Mouse (Mus musculus): ENCODE results near the gene Slc7a15. TPM values are rescaled to one million over a fixed set of nuclear protein-coding genes. Genes with fewer than 3 reads are reported as not detected.
A peak's percentile ranks its signal among the peaks of the same experiment; 100 is the strongest.
"Not testable (repeated sequence)": the region's sequence is repeated elsewhere in the genome, so short reads cannot be mapped to it uniquely, and the experiment has no call there.

Gene Slc7a15
- not detected in 2 replicates for total RNA-seq (2017)

DNA sequence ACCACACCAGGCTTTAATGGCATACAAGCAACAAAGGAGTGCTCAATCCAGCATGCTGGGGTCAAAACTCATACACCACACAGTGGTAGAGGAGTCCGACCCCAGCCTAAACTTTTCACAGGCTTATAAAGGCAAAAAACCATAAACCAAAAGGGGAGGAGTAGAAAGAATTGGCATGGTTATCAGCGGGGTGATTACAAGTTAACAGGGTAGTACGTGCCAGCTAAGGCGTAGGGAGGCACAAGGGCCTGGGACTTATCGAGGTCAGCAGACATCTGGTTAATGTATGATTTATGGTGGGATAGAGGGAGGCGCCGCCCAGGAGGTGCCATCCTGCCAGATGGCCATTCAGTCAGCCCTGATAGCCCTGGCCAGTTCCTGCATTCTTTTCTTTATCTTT, at the start of gene Slc7a15:
Gene Slc7a15 (minus strand): TSS at position 101 of the 400 bp plus-strand sequence.
- not testable (repeated sequence) for ATAC-seq (replicated peaks; ENCODE audit: low read depth, poor library complexity, severe bottlenecking)

DNA sequence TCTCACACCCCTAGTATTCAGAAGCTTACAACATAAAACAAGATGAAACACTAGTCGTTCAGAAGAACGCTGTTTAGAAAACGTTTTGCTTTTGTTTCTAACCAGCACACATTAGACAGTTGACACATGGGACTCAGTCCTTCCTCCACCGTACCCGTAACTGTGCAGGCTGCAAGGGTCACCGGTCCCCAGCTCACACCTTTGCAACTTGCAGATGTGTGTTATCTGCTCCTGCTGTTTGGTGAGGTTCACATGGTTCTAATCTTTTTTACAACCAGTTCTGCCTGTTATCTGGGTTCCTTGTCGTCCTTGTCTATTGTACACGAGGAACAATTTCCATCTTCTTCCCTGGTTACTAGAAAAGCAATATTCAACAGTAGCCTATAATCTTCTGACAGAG, 49.3 kb upstream of the Slc7a15 start:
- ATAC-seq (replicated peaks; ENCODE audit: low read depth, poor library complexity, severe bottlenecking), result not testable (repeated sequence)

DNA sequence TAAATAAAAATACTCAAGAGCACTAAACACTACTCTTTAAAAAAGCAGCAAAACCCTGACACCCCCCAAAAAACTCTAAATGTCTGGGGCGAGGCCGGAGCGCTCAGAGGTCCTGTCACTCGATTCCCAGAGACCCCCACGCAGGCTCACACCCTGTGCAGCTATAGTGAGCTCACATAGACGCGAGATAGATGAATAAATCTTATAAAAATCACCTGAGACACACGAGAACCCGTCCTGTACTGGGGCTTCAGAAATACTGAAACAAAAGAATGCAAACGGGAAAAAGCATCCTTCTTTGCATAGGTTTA, 42.5 kb upstream of the Slc7a15 start:
- no peak for ATAC-seq (replicated peaks; ENCODE audit: low read depth, poor library complexity, severe bottlenecking)

DNA sequence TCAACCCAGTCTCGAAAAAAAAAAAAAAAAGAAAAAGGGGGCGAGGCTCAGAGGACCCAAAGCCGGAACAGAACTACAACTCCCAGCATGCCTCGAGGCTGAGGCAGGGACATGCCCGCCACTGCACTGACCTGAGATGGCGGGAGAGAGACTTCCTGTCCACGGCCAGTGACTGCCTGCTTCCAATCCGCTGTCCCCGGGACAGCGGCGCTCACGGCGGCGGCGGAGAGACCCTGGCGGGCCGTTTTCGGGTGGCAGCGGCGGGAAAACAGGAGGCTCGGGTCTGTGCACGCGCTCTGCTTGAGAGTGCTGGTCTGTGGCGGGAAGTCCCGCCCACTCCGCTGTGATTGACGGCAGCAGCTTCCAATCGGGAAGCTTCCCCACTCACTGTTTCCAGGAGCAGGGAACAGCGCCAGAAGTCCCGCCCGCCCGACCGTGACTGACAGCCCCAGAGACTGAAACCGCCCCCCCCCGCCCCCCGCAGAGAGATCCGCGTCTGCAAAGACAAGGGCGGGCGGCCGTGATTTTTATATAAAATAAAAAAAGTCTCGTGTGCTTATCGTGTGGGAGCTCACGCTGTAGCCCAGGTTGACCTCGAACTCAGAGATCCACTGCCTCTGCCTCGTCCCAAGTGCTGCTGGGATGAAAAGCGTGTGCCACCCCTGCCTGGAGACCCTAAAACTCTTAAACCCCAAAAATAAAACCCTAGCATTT, 42.0 kb upstream of the Slc7a15 start:
- ATAC-seq (replicated peaks; ENCODE audit: low read depth, poor library complexity, severe bottlenecking), result peak; percentile 98

- not testable (repeated sequence) for ATAC-seq (replicated peaks; ENCODE audit: low read depth, poor library complexity, severe bottlenecking)
Observed at GRCm38 (mm10) chr12:8640186-8640585, 41.3 kb upstream of the Slc7a15 start.

GRCm38 (mm10) chr12:8638411-8639087, 39.7 kb upstream of the Slc7a15 start:
- ATAC-seq (replicated peaks; ENCODE audit: low read depth, poor library complexity, severe bottlenecking), result peak; percentile 66

- ATAC-seq (replicated peaks; ENCODE audit: low read depth, poor library complexity, severe bottlenecking), result no peak
Observed at GRCm38 (mm10) chr12:8636945-8637344, 38.1 kb upstream of the Slc7a15 start.

- 0 out of 2 replicates have a peak, but pooled peaks have one; percentile 42 for ATAC-seq (replicated peaks; ENCODE audit: low read depth, poor library complexity, severe bottlenecking)
Observed at GRCm38 (mm10) chr12:8635546-8635945, 36.7 kb upstream of the Slc7a15 start.

GRCm38 (mm10) chr12:8634306-8634705, 35.4 kb upstream of the Slc7a15 start:
- ATAC-seq (replicated peaks; ENCODE audit: low read depth, poor library complexity, severe bottlenecking), result no peak

GRCm38 (mm10) chr12:8632737-8633365, 34.0 kb upstream of the Slc7a15 start:
- no peak for ATAC-seq (replicated peaks; ENCODE audit: low read depth, poor library complexity, severe bottlenecking)

GRCm38 (mm10) chr12:8631691-8632090, 32.8 kb upstream of the Slc7a15 start:
- no peak for ATAC-seq (replicated peaks; ENCODE audit: low read depth, poor library complexity, severe bottlenecking)

GRCm38 (mm10) chr12:8629537-8629936, 30.7 kb upstream of the Slc7a15 start:
- ATAC-seq (replicated peaks; ENCODE audit: low read depth, poor library complexity, severe bottlenecking), result no peak

DNA sequence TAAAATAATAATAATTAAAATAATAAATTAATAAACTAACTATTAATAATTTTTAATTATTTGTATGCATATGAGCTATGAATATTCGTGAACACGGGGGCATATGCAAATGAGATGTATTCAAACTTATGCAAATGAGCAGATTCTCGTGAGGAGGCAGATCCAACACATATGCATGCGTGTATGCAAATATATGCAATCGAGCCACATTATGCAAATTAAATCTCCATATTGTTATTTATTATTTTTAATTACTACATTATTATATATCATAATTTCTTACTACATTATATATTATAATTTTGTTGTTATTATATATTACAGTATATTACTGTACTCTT, 21.8 kb upstream of the Slc7a15 start:
- no peak for ATAC-seq (replicated peaks; ENCODE audit: low read depth, poor library complexity, severe bottlenecking)

DNA sequence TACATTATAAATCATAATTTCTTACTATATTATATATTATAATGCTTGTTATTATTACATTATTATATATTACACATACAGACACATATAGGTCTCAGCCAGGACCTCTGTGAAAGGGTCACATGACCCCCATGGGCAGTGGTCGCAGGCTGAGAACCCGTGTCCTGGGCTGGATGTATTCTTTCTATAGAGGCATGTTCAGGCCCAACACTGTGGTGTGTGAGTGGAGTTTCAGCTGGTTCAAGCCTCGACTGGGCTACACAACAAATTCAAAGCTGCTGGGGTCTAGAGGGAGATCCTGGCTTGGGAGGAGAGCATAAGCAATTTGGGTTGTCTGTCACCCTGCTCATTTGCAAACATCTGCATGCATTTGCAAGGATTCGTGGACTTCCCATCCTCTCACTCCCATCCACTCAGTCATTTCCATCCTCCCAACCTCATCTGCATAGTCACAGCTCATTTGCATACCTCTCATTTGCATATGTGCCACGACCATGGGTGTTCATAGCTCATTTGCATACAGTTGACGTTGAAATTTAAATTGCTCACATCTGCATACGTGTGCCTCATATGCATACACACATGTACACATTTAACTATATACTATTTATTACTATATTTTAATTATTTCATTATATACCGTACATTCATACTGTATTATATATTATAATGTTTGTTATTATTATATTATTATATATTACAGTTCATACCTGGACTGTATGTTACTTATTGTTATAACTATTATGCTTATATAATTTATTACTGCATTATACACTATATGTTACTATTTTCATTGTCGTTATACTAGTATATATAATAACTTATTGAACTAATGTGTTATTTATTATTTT, 21.2 kb upstream of the Slc7a15 start:
- 0 out of 2 replicates have a peak, but pooled peaks have one; percentile 11 for ATAC-seq (replicated peaks; ENCODE audit: low read depth, poor library complexity, severe bottlenecking)

DNA sequence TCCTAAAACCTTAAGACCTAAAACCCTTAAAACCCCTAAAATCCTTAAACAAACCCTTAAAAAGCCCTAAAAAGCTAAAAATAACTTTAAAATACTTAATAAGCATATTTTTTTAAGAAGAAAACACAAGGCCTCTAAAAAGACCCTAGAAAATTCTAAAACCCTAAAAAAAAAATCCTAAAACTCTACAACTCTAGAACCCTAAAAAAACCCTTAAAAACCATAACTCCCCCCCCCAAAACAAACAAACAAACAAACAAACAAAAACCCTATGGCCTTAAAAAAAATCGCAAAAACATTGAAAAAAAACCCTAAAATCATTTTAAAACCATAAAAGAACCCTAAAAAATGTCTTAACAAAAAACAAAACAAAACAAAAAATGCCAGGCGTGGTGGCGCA, 19.4 kb upstream of the Slc7a15 start:
- ATAC-seq (replicated peaks; ENCODE audit: low read depth, poor library complexity, severe bottlenecking), result no peak

DNA sequence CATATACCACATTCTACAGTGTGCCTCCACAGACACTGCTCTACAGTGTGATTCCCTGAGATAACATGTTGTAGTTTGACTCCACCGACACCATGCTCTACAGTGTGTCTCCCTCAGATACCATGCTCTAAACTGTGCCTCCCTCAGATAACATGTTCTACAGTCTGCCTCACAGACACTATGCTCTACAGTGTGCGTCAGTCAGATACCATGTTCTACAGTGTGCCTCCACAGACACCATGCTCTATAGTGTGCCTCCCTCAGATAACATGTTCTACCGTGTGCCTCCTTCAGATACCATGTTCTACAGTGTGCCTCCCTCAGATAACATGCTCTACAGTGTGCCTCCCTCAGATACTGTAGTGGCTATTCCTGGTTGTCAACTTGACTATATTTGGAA, 10.2 kb upstream of the Slc7a15 start:
- ATAC-seq (replicated peaks; ENCODE audit: low read depth, poor library complexity, severe bottlenecking), result no peak

- ATAC-seq (replicated peaks; ENCODE audit: low read depth, poor library complexity, severe bottlenecking), result no peak
Observed at GRCm38 (mm10) chr12:8595611-8596010, 3.3 kb downstream of the Slc7a15 start.

DNA sequence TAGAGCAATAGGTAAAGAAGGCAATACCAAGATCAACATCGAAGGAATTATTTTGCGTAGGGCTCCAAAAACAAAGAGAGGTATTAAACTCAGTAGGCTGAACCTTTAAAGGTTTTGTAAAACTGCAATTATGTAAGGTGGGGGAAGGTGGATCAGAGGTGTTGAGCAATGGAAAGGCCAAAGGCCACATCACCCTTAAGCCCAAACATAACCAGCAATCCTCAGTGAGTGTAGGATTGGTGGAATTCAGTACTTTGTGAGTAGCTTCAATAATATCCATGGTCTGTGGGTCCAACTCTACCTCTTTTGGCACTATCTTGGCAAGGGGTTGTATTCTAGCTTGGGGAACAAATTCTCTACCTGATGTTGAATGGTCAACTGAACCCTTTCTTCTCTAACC, 7.5 kb downstream of the Slc7a15 start:
- ATAC-seq (replicated peaks; ENCODE audit: low read depth, poor library complexity, severe bottlenecking), result not testable (repeated sequence)

DNA sequence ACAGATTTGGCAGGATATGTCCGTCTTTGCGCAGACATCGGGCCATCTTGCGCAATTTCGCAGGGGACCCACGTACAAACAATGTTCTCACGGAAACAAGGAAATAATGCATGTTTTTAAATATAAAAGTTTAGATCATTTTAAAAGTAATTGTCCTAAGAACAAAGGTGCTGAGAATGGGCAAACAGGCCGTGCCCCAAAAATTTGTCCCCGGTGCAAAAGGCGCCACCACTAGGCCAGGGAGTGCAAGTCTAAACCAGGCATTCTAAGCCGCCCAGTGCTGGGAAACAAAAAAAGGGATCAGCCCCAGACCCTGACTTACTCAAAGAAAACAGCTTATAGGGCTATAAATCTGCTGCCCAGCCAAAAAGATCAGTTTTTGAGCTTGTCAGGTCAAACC, 25.5 kb downstream of the Slc7a15 start:
- no peak for ATAC-seq (replicated peaks; ENCODE audit: low read depth, poor library complexity, severe bottlenecking)

DNA sequence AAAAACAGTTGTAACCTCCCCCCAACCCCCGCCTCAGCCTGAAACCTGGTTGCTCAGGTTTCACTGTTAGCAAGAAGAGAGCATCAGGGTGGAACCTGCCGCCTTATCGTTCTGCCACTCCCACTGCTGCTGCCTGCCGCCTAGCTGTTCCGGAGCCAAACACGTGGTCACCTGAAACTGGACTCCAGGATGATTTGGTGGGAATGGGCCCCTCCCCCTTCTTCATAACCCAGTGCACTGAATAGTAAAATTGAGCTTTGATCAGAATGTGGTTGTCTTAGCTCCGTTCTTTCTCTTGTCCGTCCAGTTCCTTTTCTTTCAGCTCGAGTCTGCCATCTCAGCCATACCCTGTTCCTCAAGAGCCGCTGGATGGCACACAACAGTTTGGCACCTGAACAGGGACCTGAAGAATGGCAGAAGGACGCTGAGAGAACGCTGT, 26.9 kb downstream of the Slc7a15 start:
- not testable (repeated sequence) for ATAC-seq (replicated peaks; ENCODE audit: low read depth, poor library complexity, severe bottlenecking)

All from common myeloid progenitor, adult 5-6 weeks (primary cell).